Mouse (Mus musculus) lung, postnatal 0 days (tissue): ENCODE results near the gene Ppp1r37. TPM values are rescaled to one million over a fixed set of nuclear protein-coding genes. Genes with fewer than 3 reads are reported as not detected.

Experiments
- ATAC-seq: fragments of 200-750 bp; cut with Nextera tagmentation; 2 replicates; pipeline ENCODE4 v1.8.0; 2017; ENCODE audit warnings: moderate library complexity
- DNase-seq: peaks from one replicate; pipeline ENCODE4 v3.0.0-alpha.2; 2016; ENCODE audit warnings: low spot score
- H3K27ac ChIP-seq: fragments of 300-500 bp; sonication (generic); 2 replicates; pipeline ENCODE4 v1.5.1; 2014; ENCODE audit warnings: antibody characterized with exemption, mild to moderate bottlenecking, low read length, mixed read lengths
- H3K27me3 ChIP-seq: fragments of 300-500 bp; sonication (generic); replicated peaks from 2 replicates; pipeline ENCODE4 v1.6.1; 2014; ENCODE audit warnings: low read length, mixed read lengths; ENCODE audit not compliant: insufficient read depth
- H3K36me3 ChIP-seq: fragments of 300-500 bp; sonication (generic); 2 replicates; pipeline ENCODE4 v1.6.1; 2014; ENCODE audit warnings: low read length, mixed read lengths; ENCODE audit not compliant: insufficient read depth
- H3K4me1 ChIP-seq: fragments of 300-500 bp; sonication (generic); 2 replicates; pipeline ENCODE4 v1.6.1; 2014; ENCODE audit warnings: antibody characterized with exemption, low read depth, low read length, mixed read lengths; ENCODE audit not compliant: insufficient read depth
- H3K4me2 ChIP-seq: fragments of 300-500 bp; sonication (generic); replicated peaks from 2 replicates; pipeline ENCODE4 v1.6.1; 2014; ENCODE audit warnings: low read depth, mild to moderate bottlenecking, low read length, moderate library complexity, mixed read lengths
- H3K4me3 ChIP-seq: fragments of 300-500 bp; sonication (generic); 2 replicates; pipeline ENCODE4 v1.5.1; 2014; ENCODE audit warnings: low read depth, low read length
- H3K9ac ChIP-seq: fragments of 300-500 bp; sonication (generic); replicated peaks from 2 replicates; pipeline ENCODE4 v1.6.1; 2014; ENCODE audit warnings: low read depth, mild to moderate bottlenecking
- H3K9me3 ChIP-seq: fragments of 300-500 bp; sonication (generic); 2 replicates; pipeline ENCODE4 v1.6.1; 2016; ENCODE audit warnings: low read length, mixed read lengths
- CTCF ChIP-seq: IDR thresholded peaks from 2 replicates; pipeline ENCODE4 v1.5.1; 2016; ENCODE audit warnings: antibody characterized with exemption, mild to moderate bottlenecking
- EP300 ChIP-seq: IDR thresholded peaks from 2 replicates; pipeline ENCODE4 v1.6.1; 2016; ENCODE audit warnings: antibody characterized with exemption, mild to moderate bottlenecking, control low read depth
- WGBS: fragments of 180-500 bp; shearing (Covaris S2); extraction: QIAGEN DNeasy Blood & Tissue Kit; methylation state at CpG from one replicate; pipeline ENCODE4 v1.1.7; 2014; 5-methylcytosine and 5-hydroxymethylcytosine counted together
- polyA plus RNA-seq: library from polyadenylated mRNA; unstranded; fragments of >200 nt; fragmentation: Nextera tagmentation; extraction: Ambion mirVana; gene quantifications from 2 replicates; pipeline ENCODE4 v1.2.1, GENCODE M21; 2015

Ppp1r37 gene
- polyA plus RNA-seq, 1 experiment from 2014 or later: 19.1 TPM

- H3K4me1 ChIP-seq: peaks cover 11% of the 10 kb centered on the region
- H3K9ac ChIP-seq: no peak overlapping the region
- H3K36me3 ChIP-seq: no peaks in the 10 kb centered on the region
- H3K4me2 ChIP-seq: no peak overlapping the region
- no peak overlapping the region for H3K4me3 ChIP-seq
- no peaks in the 10 kb centered on the region for H3K9me3 ChIP-seq
- peak overlapping the region; percentile 4 for H3K27ac ChIP-seq
- no peaks in the 10 kb centered on the region for H3K27me3 ChIP-seq
- 76% methylated on average over 6 of the region's 6 CpGs for whole genome bisulfite sequencing
- TF ChIP-seq EP300 (no peak), CTCF (no peak)
- ATAC-seq (peak; percentile 65), DNase-seq (peak; percentile 70)
Observed at GRCm38 (mm10) chr7:19557982-19558900, 4.6 kb downstream of the Ppp1r37 start.

DNA sequence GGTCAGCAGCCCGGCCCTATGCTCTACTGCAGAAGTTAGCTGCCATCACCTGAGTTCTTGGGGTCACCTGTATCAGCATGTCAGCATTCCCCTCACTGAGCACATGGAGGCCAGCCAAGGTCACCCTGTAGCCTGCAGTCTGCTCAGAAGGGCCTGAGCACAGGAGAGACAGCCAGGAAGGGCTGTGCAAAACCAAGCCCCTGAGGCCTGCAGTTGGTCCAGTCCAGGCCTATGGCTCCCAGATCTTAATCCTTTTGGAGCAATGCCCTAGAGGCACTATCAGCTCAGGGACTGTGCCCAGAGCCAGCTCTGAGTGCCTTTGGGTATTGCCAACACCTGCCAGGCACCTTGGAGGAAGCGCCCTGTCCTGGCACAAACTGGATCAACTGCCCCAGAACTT lies 5.8 kb downstream of the Ppp1r37 start:
- 88% methylated on average over 2 of the region's 2 CpGs for WGBS
- Histone ChIP-seq H3K27ac (peak overlapping the region; percentile 4; the same call in 1 of the 2 replicates), H3K4me3 (no peak overlapping the region), H3K9ac (no peak overlapping the region), H3K27me3 (no peaks in the 10 kb centered on the region), H3K9me3 (no peaks in the 10 kb centered on the region), H3K36me3 (no peaks in the 10 kb centered on the region), H3K4me2 (no peak overlapping the region), H3K4me1 (peaks cover 11% of the 10 kb centered on the region)
- no peak for TF ChIP-seq CTCF
- no peak for TF ChIP-seq EP300
- no peak for DNase-seq
- ATAC-seq: no peak

GRCm38 (mm10) chr7:19554168-19554567 lies 8.7 kb downstream of the Ppp1r37 start:
- DNase-seq: no peak
- Histone ChIP-seq H3K36me3 (no peaks in the 10 kb centered on the region), H3K9me3 (no peaks in the 10 kb centered on the region), H3K4me3 (no peak overlapping the region), H3K9ac (no peak overlapping the region), H3K4me2 (no peak overlapping the region), H3K27ac (no peak overlapping the region), H3K4me1 (no peaks in the 10 kb centered on the region; the same call in 1 of the 2 replicates), H3K27me3 (no peaks in the 10 kb centered on the region)
- TF ChIP-seq CTCF (no peak), EP300 (no peak)
- no peak for ATAC-seq
- WGBS: 72% methylated on average over 1 of the region's 1 CpGs

GRCm38 (mm10) chr7:19552443-19552842 lies 10.4 kb downstream of the Ppp1r37 start:
- TF ChIP-seq CTCF: no peak
- TF ChIP-seq EP300: no peak
- no peaks in the 10 kb centered on the region for H3K27me3 ChIP-seq
- DNase-seq (no peak), ATAC-seq (no peak)
- H3K27ac ChIP-seq: no peak overlapping the region
- 40% methylated on average over 2 of the region's 2 CpGs for WGBS
- no peak overlapping the region for H3K4me3 ChIP-seq
- no peaks in the 10 kb centered on the region for H3K36me3 ChIP-seq
- H3K9ac ChIP-seq: no peak overlapping the region
- H3K4me2 ChIP-seq: no peak overlapping the region
- H3K4me1 ChIP-seq: 0 out of 2 replicates have a peak, but pooled peaks cover 5% of the 10 kb centered on the region
- H3K9me3 ChIP-seq: no peaks in the 10 kb centered on the region

- ATAC-seq (no peak), DNase-seq (no peak)
- no peaks in the 10 kb centered on the region for H3K27me3 ChIP-seq
- H3K9me3 ChIP-seq: no peaks in the 10 kb centered on the region
- TF ChIP-seq CTCF (no peak), EP300 (no peak)
- H3K4me3 ChIP-seq: no peak overlapping the region
- WGBS: 86% methylated on average over 5 of the region's 5 CpGs
- H3K9ac ChIP-seq: no peak overlapping the region
- H3K4me1 ChIP-seq: peaks cover 8% of the 10 kb centered on the region
- no peak overlapping the region for H3K4me2 ChIP-seq
- H3K27ac ChIP-seq: no peak overlapping the region
- H3K36me3 ChIP-seq: no peaks in the 10 kb centered on the region
Observed at GRCm38 (mm10) chr7:19551634-19552033, 11.2 kb downstream of the Ppp1r37 start.

- H3K9ac ChIP-seq: no peak overlapping the region
- 49% methylated on average over 10 of the region's 10 CpGs for WGBS
- peaks cover 16% of the 10 kb centered on the region for H3K4me1 ChIP-seq
- no peak overlapping the region for H3K4me2 ChIP-seq
- no peaks in the 10 kb centered on the region for H3K27me3 ChIP-seq
- ATAC-seq: peak; percentile 62
- H3K9me3 ChIP-seq: no peaks in the 10 kb centered on the region
- TF ChIP-seq CTCF: no peak
- no peak for TF ChIP-seq EP300
- peak; percentile 60 for DNase-seq
- no peak overlapping the region for H3K4me3 ChIP-seq
- H3K36me3 ChIP-seq: no peaks in the 10 kb centered on the region
- H3K27ac ChIP-seq: no peak overlapping the region
Observed at GRCm38 (mm10) chr7:19549394-19549793, 13.5 kb downstream of the Ppp1r37 start.
